Mouse (Mus musculus) testis, adult 2 months (tissue): ENCODE results near the gene Mgea5. TPM values are rescaled to one million over a fixed set of nuclear protein-coding genes. Genes with fewer than 3 reads are reported as not detected.

Experiments used
- H3K27ac ChIP-seq: fragments of 200-500 bp; 2 replicates; pipeline ENCODE4 v1.5.1; 2012; ENCODE audit warnings: low read depth, low read length; ENCODE audit not compliant: control insufficient read depth, insufficient read depth
- H3K27me3 ChIP-seq: fragments of 200-500 bp; 2 replicates; pipeline ENCODE4 v1.6.1; 2012; ENCODE audit warnings: mild to moderate bottlenecking, low read length, moderate library complexity; ENCODE audit not compliant: control insufficient read depth, insufficient read depth
- H3K36me3 ChIP-seq: fragments of 200-500 bp; 2 replicates; pipeline ENCODE4 v1.6.1; 2012; ENCODE audit warnings: mild to moderate bottlenecking, low read length; ENCODE audit not compliant: control insufficient read depth, insufficient read depth
- H3K4me1 ChIP-seq: fragments of 200-500 bp; 2 replicates; pipeline ENCODE4 v1.6.1; 2012; ENCODE audit warnings: low read length; ENCODE audit not compliant: control insufficient read depth, insufficient read depth
- H3K4me3 ChIP-seq: fragments of 200-500 bp; 2 replicates; pipeline ENCODE4 v1.5.1; 2012; ENCODE audit warnings: low read depth, mild to moderate bottlenecking, low read length, moderate library complexity, mixed read lengths; ENCODE audit not compliant: control insufficient read depth
- CTCF ChIP-seq: fragments of 200-500 bp; IDR thresholded peaks from 2 replicates; pipeline ENCODE4 v1.5.1; 2012; ENCODE audit warnings: low read depth, mild to moderate bottlenecking, inconsistent platforms, low read length, moderate library complexity; ENCODE audit not compliant: control insufficient read depth, insufficient read depth, insufficient replicate concordance
- POLR2A ChIP-seq: fragments of 200-500 bp; IDR thresholded peaks from 2 replicates; pipeline ENCODE4 v1.6.1; 2012; ENCODE audit warnings: low read depth, mild to moderate bottlenecking, inconsistent platforms, low read length, moderate library complexity; ENCODE audit not compliant: control insufficient read depth
- polyA plus RNA-seq: library from polyadenylated mRNA; depleted of rRNA; stranded (reverse); fragments of >200 nt; gene quantifications from 2 replicates; pipeline ENCODE4 v1.2.3, GENCODE M21; 2012

The Mgea5 gene
- polyA plus RNA-seq, 1 experiment = 56.7 TPM

DNA sequence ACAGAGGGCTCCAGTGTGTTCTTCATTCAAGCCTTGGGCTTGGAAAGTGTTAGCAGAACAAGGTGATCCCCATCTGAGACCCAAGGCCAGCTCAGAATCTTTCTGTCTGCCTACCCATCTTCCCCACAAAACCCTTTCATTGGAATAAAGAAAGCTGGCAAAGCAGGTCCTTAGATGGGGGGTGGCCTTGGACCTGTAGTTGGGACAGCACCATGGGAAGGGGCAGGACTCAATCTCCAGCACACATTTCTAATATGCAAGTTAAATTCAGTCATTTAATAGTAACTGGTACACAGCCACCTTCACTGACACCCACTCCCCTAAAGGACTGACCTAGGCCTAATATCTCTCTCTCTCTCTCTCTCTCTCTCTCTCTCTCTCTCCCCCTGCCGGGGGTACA, 47.4 kb downstream of the Mgea5 start:
- Histone ChIP-seq H3K27me3 (no peaks in the 10 kb centered on the region), H3K36me3 (no peaks in the 10 kb centered on the region), H3K4me3 (peak overlapping the region; percentile 10; the same call in 1 of the 2 replicates), H3K4me1 (peaks cover 20% of the 10 kb centered on the region), H3K27ac (no peak overlapping the region)
- no peak for TF ChIP-seq CTCF
- no peak for TF ChIP-seq POLR2A

GRCm38 (mm10) chr19:45734762-45735161, 48.9 kb downstream of the Mgea5 start:
- TF ChIP-seq POLR2A (no peak), CTCF (no peak)
- Histone ChIP-seq H3K4me1 (peaks cover 20% of the 10 kb centered on the region), H3K36me3 (no peaks in the 10 kb centered on the region), H3K27me3 (no peaks in the 10 kb centered on the region), H3K27ac (no peak overlapping the region), H3K4me3 (no peak overlapping the region)

GRCm38 (mm10) chr19:45734191-45734590, 49.4 kb downstream of the Mgea5 start:
- Histone ChIP-seq H3K4me3 (no peak overlapping the region), H3K4me1 (peaks cover 20% of the 10 kb centered on the region), H3K27me3 (no peaks in the 10 kb centered on the region), H3K27ac (no peak overlapping the region), H3K36me3 (no peaks in the 10 kb centered on the region)
- TF ChIP-seq POLR2A (no peak), CTCF (no peak)

- no peak for TF ChIP-seq CTCF
- TF ChIP-seq POLR2A = no peak
- H3K4me1 ChIP-seq = peaks cover 23% of the 10 kb centered on the region
Observed at GRCm38 (mm10) chr19:45733564-45733963, 50.1 kb downstream of the Mgea5 start.

GRCm38 (mm10) chr19:45731658-45732057, 52.0 kb downstream of the Mgea5 start:
- no peaks in the 10 kb centered on the region for H3K36me3 ChIP-seq
- peak overlapping the region; percentile 41 for H3K4me3 ChIP-seq
- TF ChIP-seq CTCF = no peak
- H3K27ac ChIP-seq = no peak overlapping the region
- no peaks in the 10 kb centered on the region for H3K27me3 ChIP-seq
- peaks cover 22% of the 10 kb centered on the region for H3K4me1 ChIP-seq

More at GRCm38 (mm10) chr19:45733564-45733963, 50.1 kb downstream of the Mgea5 start:
- no peaks in the 10 kb centered on the region for H3K27me3 ChIP-seq
- no peak overlapping the region for H3K4me3 ChIP-seq
- no peak overlapping the region for H3K27ac ChIP-seq
- no peaks in the 10 kb centered on the region for H3K36me3 ChIP-seq

DNA sequence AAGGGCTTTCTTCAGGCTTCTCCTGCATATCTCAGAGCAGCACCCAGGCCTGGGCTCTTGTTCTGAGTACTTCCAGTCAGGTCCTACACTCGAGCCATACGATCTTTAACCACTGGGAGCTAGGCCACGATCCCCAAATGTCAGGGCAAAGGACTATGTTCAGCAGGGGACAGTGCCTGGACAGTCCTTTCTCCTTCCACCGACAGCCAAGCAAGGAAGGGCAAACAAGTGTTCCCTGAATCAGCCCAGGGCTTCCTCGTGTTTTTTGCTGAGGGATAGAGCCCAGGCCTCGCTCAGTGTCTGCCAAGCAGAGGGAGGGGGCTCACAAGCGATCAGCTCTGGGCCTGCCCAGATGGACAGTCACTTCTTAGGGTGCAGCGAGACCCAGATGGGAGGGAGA, 53.6 kb downstream of the Mgea5 start:
- Histone ChIP-seq H3K36me3 (no peaks in the 10 kb centered on the region), H3K27me3 (no peaks in the 10 kb centered on the region), H3K27ac (no peak overlapping the region), H3K4me3 (peak overlapping the region; percentile 52), H3K4me1 (peaks cover 14% of the 10 kb centered on the region)
- no peak for TF ChIP-seq CTCF
- no peak for TF ChIP-seq POLR2A

DNA sequence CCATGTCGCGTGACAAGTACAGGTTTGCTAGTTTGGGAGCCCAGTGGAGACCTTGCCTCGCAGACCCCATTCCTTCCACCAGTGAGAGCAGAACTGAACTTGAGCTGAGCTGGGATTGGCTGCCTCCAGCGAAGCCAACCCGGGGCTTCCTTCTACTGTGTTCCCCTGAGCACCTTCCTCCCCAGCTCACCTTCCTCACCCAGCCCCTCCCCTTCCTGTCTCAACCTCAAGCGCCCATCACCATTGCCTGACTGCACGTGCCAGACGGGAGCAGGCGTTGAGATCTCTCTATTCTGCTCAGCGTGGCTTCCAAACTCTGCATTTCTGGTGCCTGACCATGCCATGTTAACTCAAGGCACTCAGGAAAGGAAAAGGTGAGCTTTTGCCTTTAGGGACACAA, 56.4 kb downstream of the Mgea5 start:
- H3K27ac ChIP-seq = no peak overlapping the region
- no peaks in the 10 kb centered on the region for H3K27me3 ChIP-seq
- H3K36me3 ChIP-seq = no peaks in the 10 kb centered on the region
- H3K4me1 ChIP-seq = peaks cover 14% of the 10 kb centered on the region
- TF ChIP-seq CTCF (no peak), POLR2A (no peak)
- H3K4me3 ChIP-seq = no peak overlapping the region

GRCm38 (mm10) chr19:45725677-45726277, 57.9 kb downstream of the Mgea5 start:
- TF ChIP-seq CTCF = no peak
- no peak for TF ChIP-seq POLR2A
- Histone ChIP-seq H3K27ac (no peak overlapping the region), H3K27me3 (no peaks in the 10 kb centered on the region), H3K4me1 (peaks cover 14% of the 10 kb centered on the region), H3K36me3 (no peaks in the 10 kb centered on the region), H3K4me3 (no peak overlapping the region)
